ENCODE assay signal across 14 mouse cellular contexts in genomic region chr17:44601317-44602021, GRCm38 (mm10).
DNase-seq lines count a peak whose midpoint lies in the region; ATAC-seq lines count a peak whose summit lies in the region.
"Had no signal": no experiment of that assay in that cellular context is flagged by ENCODE, and none has a peak within 500 bp of the region (broad histone marks: within the 10 kb centered on the region; RNA-seq: fewer than 3 reads in every experiment).

No protein-coding gene starts in this region.

- H3K4me2 ChIP-seq in embryonic facial prominence, embryonic 12.5 days (replicated peaks), result no peak overlapping the region
- H3K4me2 ChIP-seq in forebrain, embryonic 13.5 days, result no peak overlapping the region

- peak; percentile 11 for DNase-seq in kidney, adult 11 months
- DNase-seq in kidney, adult 8-10 months, result no peak
- peak; percentile 29 for DNase-seq in kidney, adult 9 months
- no peak for DNase-seq in adrenal gland, postnatal 36 days
- DNase-seq in right cerebral cortex, postnatal 10 days (ENCODE audit: low spot score in 2 of 2), result no peak
- DNase-seq: cerebellum, adult 8-10 months; gastrocnemius, postnatal 25 days; lung, adult 2 months; midbrain, embryonic 14.5 days had no signal

- H3K27me3 ChIP-seq in embryonic facial prominence, embryonic 12.5 days, result 0 out of 2 replicates have a peak, but pooled peaks cover 2% of the 10 kb centered on the region
- H3K27me3 ChIP-seq in forebrain, embryonic 13.5 days, result no peaks in the 10 kb centered on the region

- no peaks in the 10 kb centered on the region for H3K9me3 ChIP-seq in embryonic facial prominence, embryonic 12.5 days
- H3K9me3 ChIP-seq in forebrain, embryonic 13.5 days (replicated peaks), result no peaks in the 10 kb centered on the region

- WGBS in embryonic facial prominence, embryonic 12.5 days, result 54% methylated on average over 11 of the region's 11 CpGs
- WGBS in forebrain, embryonic 13.5 days, result 91% methylated on average over 11 of the region's 11 CpGs

- no peak overlapping the region for H3K9ac ChIP-seq in embryonic facial prominence, embryonic 12.5 days
- no peak overlapping the region for H3K9ac ChIP-seq in forebrain, embryonic 13.5 days

- no peak overlapping the region for H3K4me3 ChIP-seq in embryonic facial prominence, embryonic 12.5 days
- H3K4me3 ChIP-seq in forebrain, embryonic 13.5 days, result no peak overlapping the region

- H3K4me1 ChIP-seq in embryonic facial prominence, embryonic 12.5 days, result peaks cover 24% of the 10 kb centered on the region
- H3K4me1 ChIP-seq in forebrain, embryonic 13.5 days, result peaks cover 7% of the 10 kb centered on the region; the same call in 1 of the 2 replicates

- no peaks in the 10 kb centered on the region for H3K36me3 ChIP-seq in embryonic facial prominence, embryonic 12.5 days
- H3K36me3 ChIP-seq in forebrain, embryonic 13.5 days (ENCODE audit: poor library complexity, severe bottlenecking), result no peaks in the 10 kb centered on the region

- ATAC-seq in embryonic facial prominence, embryonic 12.5 days (ENCODE audit: insufficient number of reproducible peaks, insufficient read depth, low FRiP score, low TSS enrichment), result no peak
- ATAC-seq in megakaryocyte progenitor cell, adult 5-6 weeks (replicated peaks; ENCODE audit: poor library complexity), result peak; percentile 53
- no peak for ATAC-seq in forebrain, embryonic 13.5 days
- ATAC-seq: forebrain, embryonic 16.5 days; hindbrain, embryonic 16.5 days had no signal

- H3K27ac ChIP-seq in embryonic facial prominence, embryonic 12.5 days, result peak overlapping the region; percentile 36; the same call in 1 of the 2 replicates
- H3K27ac ChIP-seq in forebrain, embryonic 13.5 days, result no peak overlapping the region

Comparison
In these comparisons a context has a peak if more than half of its experiments do, and no peak if none do; other contexts are left out.
1. DNase-seq: peak in kidney, adult 11 months (single experiment) and kidney, adult 9 months (single experiment); none in kidney, adult 8-10 months (0 of 2), adrenal gland, postnatal 36 days (0 of 2) and right cerebral cortex, postnatal 10 days (0 of 2).